Mouse (Mus musculus) adrenal gland, postnatal 14 days (tissue): ENCODE results near the gene Fam193a. TPM values are rescaled to one million over a fixed set of nuclear protein-coding genes. Genes with fewer than 3 reads are reported as not detected.

Experiments
- DNase-seq: peaks from one replicate; pipeline ENCODE4 v3.0.0; 2021; ENCODE audit warnings: mixed read lengths
- total RNA-seq: library from RNA; stranded (reverse); gene quantifications from 2 replicates; pipeline ENCODE4 v1.2.3, GENCODE M21; 2021

Gene Fam193a
- total RNA-seq, 1 experiment from 2014 or later: 30.4 TPM

GRCm38 (mm10) chr5:34523958-34524485, 154.3 kb downstream of the Fam193a start:
- no peak for DNase-seq

- no peak for DNase-seq
Measured at GRCm38 (mm10) chr5:34524511-34524910, 154.8 kb downstream of the Fam193a start.

- DNase-seq: peak; percentile 99
Measured at GRCm38 (mm10) chr5:34525663-34526476, 156.1 kb downstream of the Fam193a start, which contains the start of gene Sh3bp2. Gene Sh3bp2, plus strand, starts transcription at chr5:34525838.

GRCm38 (mm10) chr5:34526477-34526775, 156.7 kb downstream of the Fam193a start:
- no peak for DNase-seq

- DNase-seq: peak; percentile 1
Measured at GRCm38 (mm10) chr5:34527352-34527751, 157.6 kb downstream of the Fam193a start.

GRCm38 (mm10) chr5:34528724-34529123, 159.0 kb downstream of the Fam193a start:
- DNase-seq: peak; percentile 23

GRCm38 (mm10) chr5:34530116-34530515, 160.4 kb downstream of the Fam193a start:
- peak; percentile 4 for DNase-seq

- peak; percentile 48 for DNase-seq
Measured at GRCm38 (mm10) chr5:34530687-34531086, 161.0 kb downstream of the Fam193a start.

- no peak for DNase-seq
Measured at GRCm38 (mm10) chr5:34533066-34533465, 163.3 kb downstream of the Fam193a start.

- DNase-seq: peak; percentile 36
Measured at GRCm38 (mm10) chr5:34533820-34534219, 164.1 kb downstream of the Fam193a start.

GRCm38 (mm10) chr5:34534776-34535581, 165.2 kb downstream of the Fam193a start:
- DNase-seq: peak; percentile 88

GRCm38 (mm10) chr5:34535831-34536230, 166.1 kb downstream of the Fam193a start:
- DNase-seq: peak; percentile 64

Other genes with a start within 250 kb of the Fam193a start
- 35.4 and 47.0 TPM in 2 replicates for gene Poln, start 200.5 kb upstream of the Fam193a start, total RNA-seq
- gene Haus3, start 200.4 kb upstream of the Fam193a start, total RNA-seq: 9.9 and 10.0 TPM in 2 replicates
- 145 and 158 TPM in 2 replicates for gene Mxd4, start 182.2 kb upstream of the Fam193a start, total RNA-seq
- gene Zfyve28, start 81.5 kb upstream of the Fam193a start, total RNA-seq: 0.44 and 1.6 TPM in 2 replicates
- gene Cfap99, start 81.3 kb upstream of the Fam193a start, total RNA-seq: not detected in 2 replicates
- 99.3 and 112 TPM in 2 replicates for gene Rnf4, start 33.6 kb upstream of the Fam193a start, total RNA-seq
- 12.1 and 14.8 TPM in 2 replicates for gene Tnip2, start 144.1 kb downstream of the Fam193a start, total RNA-seq
- gene Sh3bp2, start 155.9 kb downstream of the Fam193a start, total RNA-seq: 6.5 and 11.8 TPM in 2 replicates
- 149 and 175 TPM in 2 replicates for gene Add1, start 203.7 kb downstream of the Fam193a start, total RNA-seq